Mouse (Mus musculus) bone marrow, adult 2 months (tissue): Measurements from ENCODE around the gene Tmco4.
A peak's percentile ranks its signal among the peaks of the same experiment; 100 is the strongest.

ENCODE experiments used
- CTCF ChIP-seq: fragments of 200-500 bp; IDR thresholded peaks from 2 replicates; pipeline ENCODE4 v1.5.1; 2011; ENCODE audit warnings: low read length, control low read depth; ENCODE audit not compliant: control insufficient read depth, insufficient read depth
- POLR2A ChIP-seq: fragments of 200-500 bp; IDR thresholded peaks from 2 replicates; pipeline ENCODE4 v1.6.1; 2011; ENCODE audit warnings: low read depth, mild to moderate bottlenecking, control low read depth, low read length, borderline replicate concordance; ENCODE audit not compliant: control insufficient read depth

- no peak for TF ChIP-seq POLR2A
- TF ChIP-seq CTCF = 0 out of 2 replicates have a peak, but pooled peaks have one; percentile 10
Measured at GRCm38 (mm10) chr4:139034540-139034939, 61.9 kb downstream of the Tmco4 start.
